Mouse (Mus musculus) kidney, postnatal 4 days (tissue): ENCODE data around the gene Pde4d.
A peak's percentile ranks its signal among the peaks of the same experiment; 100 is the strongest.

Source experiments
- DNase-seq, 2 experiments: peaks; one replicate each; pipeline ENCODE4 v3.0.0; 2021; ENCODE audit warnings: mixed read lengths in 2 of 2

The Pde4d gene

DNA sequence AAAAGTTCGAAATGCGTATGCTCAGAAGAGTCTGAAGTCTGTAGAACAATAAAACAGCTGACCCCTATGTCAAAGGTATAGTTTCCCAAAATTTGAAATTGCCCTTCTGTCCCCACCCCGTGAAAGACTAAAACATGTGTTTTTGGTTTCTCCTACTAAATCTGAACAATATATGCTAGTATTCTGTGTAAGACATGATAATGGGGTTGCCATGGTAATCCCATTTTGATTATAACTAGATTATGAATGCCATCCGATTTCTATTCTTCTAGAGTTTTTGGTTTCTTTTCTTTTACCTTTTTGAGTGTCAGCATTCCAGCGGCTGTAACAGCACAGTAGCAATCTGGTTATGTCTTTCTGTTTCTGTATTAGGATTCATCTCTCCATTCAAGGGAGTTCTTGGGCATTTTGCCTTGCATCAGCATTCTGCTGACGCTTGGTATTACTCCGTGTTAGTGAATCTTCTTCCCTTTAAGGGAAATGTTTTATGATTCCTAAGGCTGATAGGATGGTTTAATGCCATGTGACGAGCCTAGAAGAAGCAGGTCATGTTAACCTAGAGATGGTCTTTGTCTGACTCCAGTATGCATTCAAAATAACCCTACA, 1142.5 kb downstream of the Pde4d start:
- no peak for DNase-seq

- DNase-seq: no peak
These were observed 1150.0 kb downstream of the Pde4d start for GRCm38 (mm10) chr13:109599711-109600110.

DNA sequence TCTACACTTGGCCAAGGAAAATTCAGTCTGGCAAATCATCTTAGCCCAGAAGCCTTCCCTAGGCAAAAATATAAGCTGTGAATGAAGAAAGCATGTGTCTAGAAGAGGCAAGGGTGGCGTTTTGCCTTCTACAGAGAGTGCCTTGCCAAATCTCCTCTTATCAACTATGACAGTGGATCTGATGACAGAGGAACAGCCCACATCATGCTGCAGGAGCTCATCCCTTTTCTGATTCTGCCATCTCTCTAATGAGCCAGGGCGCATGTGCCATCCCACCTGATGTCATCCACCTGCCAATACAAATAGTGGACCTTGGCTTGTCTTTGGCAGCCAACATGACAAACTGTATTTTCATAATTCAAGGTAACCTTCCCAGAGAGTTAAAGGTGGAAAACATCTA, 1154.3 kb downstream of the Pde4d start:
- DNase-seq: no peak

- DNase-seq: no peak
These were observed 1155.4 kb downstream of the Pde4d start for GRCm38 (mm10) chr13:109605140-109605539.

DNA sequence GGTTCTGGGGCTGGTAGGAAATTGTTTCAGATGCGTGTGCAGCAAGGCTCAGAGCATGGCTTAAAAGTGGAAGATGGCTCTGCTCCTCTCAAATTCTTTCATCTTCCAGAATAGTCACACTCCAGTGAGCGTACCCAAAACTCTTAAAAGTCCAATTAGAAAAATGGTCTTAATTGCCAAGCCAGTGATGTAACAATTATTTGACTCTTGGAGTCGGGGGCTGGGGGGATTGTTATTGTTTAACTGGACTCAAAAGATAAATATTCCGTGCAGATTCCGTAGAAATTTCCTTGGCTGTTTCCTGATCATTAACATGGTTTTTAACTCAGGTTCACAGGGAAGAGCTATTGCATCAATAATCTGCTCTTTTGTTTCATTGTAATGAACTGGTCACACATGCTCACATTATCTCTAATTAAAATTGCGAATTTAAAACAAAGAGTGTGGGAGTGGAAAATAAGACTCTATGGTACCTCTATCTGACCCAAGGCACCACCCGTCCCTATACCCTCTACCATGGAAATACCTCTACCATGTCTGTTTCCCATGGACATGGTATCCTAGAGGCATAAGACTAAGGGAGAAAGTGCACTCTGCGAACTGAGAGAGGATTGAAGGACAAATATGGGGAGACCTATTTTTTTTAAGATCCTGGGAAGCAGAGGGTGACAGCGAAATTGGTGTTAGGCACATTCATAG, 1159.5 kb downstream of the Pde4d start:
- no peak for DNase-seq

- peak; percentile 63 to 74 for DNase-seq
These were observed 1160.0 kb downstream of the Pde4d start for GRCm38 (mm10) chr13:109609805-109610187.

GRCm38 (mm10) chr13:109610772-109611171, 1161.0 kb downstream of the Pde4d start:
- no peak for DNase-seq

DNA sequence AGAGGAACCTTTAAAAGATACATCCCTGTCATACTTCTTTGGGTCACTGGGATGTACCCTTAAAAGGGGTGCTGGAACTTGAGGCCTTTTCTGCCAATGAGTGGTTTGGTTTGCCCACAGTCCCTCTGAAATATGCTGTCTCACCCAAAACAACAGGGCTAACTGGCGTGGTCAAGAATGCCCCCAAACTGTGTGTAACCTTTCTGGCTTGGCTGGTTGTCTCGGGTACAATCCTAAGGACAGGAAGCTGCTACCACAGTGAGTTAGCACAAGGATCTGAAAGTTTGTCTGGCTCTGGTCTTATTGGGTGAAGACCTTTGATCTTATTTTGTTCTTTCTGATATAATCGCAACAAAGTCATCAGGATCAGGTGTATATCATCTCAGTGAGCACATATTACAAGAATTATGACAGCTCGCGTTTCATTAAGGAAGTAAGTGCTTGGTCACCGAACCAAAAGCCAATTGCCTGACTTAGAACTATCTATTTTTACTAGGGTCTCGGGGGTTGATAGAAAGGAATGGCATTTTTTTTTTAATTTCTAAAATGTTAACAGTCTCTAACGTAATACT, 1165.6 kb downstream of the Pde4d start:
- no peak for DNase-seq

GRCm38 (mm10) chr13:109615785-109616281, 1166.1 kb downstream of the Pde4d start:
- peak in 1 of 2 experiments; percentile 24 for DNase-seq

GRCm38 (mm10) chr13:109619158-109619657, 1169.5 kb downstream of the Pde4d start:
- no peak for DNase-seq

DNA sequence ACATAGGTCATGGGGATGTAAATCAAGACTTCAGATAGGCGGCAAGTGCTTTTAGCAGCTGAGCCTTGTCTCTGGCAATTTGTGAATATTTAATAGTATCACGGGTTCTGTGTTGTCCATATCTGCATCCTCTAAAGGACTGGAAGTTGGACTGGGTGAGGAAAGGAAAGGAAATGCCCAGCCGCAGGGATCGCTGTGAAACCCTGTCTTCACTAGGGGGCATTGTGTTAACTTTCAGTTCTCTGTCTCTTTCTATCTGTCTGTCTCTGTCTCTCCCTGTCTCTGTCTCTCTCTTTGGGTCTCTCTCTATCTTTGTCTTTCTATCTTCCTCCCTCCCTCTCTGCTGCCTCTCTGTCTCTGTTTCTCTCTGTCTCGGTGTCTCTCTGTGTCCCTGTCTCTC, 1172.5 kb downstream of the Pde4d start:
- DNase-seq: no peak

DNA sequence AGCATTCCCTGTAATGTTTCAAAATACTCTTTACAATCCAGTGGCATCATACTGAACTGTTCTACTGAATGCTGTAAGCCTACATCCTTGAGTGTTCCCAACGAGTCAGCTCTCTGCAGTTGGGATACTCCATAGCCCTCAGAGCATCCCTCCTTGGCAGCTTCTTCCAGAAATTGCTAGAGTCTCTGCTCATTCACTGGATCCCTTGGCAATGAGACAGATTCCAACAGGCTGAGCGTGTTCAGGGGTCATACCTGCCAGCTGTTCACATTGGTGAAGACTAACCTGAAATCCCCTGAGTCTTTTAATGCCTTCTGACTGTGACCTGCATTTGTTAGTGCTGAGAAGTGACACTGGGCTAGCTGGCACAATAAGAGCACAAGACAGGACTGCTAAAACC, 1173.5 kb downstream of the Pde4d start:
- DNase-seq: no peak

DNA sequence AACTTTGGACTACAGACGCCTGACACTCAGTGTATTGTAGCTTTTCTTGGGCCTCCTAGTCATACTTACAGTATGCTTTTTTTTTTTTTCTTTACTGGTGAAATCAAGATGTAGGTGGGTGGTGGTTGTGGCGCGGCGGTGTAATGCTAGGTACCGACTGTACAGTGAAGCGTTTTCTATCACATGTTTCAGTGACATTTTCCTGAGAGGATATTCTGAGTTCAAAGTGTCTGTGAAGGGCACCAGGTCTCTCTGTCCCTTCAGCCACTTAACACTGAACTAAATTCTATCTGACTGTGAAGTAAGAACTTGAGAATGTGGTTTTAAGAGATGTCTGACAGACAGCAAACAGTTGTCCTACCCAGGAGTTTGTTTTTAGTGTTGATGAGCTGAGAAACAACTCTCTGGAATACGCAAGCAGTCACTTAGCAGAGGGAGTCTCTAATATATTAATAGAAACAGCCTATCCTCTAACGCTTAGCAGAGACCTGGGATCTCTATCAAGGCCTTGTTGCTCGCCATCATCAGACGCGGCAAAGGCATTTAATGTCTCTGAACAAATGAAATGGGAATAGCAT, 1175.1 kb downstream of the Pde4d start:
- DNase-seq: no peak

GRCm38 (mm10) chr13:109625466-109626129, 1175.8 kb downstream of the Pde4d start:
- DNase-seq: no peak

GRCm38 (mm10) chr13:109627265-109627664, 1177.5 kb downstream of the Pde4d start:
- DNase-seq: no peak

GRCm38 (mm10) chr13:109628606-109629005, 1178.9 kb downstream of the Pde4d start:
- DNase-seq: no peak

GRCm38 (mm10) chr13:109629216-109629615, 1179.5 kb downstream of the Pde4d start:
- no peak for DNase-seq

GRCm38 (mm10) chr13:109631399-109632026, 1181.8 kb downstream of the Pde4d start:
- no peak for DNase-seq

DNA sequence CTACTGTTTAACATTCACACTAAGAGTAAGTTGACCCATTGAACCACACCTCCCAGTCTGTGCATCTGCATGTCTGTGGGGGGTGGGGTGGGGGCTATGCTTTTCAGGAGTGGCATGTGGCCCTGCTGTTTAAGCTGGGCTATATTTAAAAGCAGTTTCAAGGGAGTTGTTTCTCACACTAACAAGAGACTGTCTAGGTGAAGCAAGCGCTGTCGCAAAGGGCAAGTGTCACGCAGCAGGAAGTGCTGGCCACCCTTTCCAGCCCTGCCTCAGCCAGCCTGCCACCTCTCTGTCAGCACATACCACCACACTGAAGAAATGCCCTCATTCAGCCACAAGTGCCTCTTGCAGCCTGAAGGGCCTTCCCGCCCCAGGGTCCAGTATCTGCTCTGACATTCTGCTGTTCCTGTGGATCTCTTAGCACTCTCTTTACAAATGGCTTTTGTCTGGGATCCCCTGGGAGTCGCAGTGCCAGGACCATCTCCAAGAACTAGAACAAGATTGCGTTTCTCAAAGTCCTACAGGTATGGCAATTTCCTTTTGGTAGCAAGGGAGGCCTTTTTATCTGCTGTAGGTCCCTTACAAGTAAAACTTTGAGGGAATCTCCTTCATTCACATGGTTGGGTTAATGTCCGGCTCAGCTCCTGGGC, 1182.8 kb downstream of the Pde4d start:
- peak; percentile 19 to 46 for DNase-seq

DNA sequence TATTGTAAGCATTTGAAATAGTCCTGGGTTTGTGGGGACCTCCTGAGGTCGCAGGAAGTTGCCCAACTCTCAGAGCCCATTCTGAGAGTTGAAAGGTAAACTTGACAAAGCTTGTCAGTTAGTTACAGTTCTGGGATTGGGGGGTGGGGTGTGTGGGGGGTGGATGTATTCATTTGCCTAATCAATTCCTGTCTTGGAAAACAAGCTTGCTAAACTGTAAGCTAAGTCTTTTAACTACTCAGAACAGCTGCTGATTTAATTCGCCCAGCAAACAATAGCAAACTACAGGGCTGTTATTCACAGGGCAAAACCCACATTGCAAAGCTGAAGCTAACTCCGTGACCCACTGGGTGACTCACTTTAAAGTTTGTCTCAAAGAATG, 1183.3 kb downstream of the Pde4d start:
- no peak for DNase-seq

GRCm38 (mm10) chr13:109635901-109636520, 1186.3 kb downstream of the Pde4d start:
- no peak for DNase-seq

DNA sequence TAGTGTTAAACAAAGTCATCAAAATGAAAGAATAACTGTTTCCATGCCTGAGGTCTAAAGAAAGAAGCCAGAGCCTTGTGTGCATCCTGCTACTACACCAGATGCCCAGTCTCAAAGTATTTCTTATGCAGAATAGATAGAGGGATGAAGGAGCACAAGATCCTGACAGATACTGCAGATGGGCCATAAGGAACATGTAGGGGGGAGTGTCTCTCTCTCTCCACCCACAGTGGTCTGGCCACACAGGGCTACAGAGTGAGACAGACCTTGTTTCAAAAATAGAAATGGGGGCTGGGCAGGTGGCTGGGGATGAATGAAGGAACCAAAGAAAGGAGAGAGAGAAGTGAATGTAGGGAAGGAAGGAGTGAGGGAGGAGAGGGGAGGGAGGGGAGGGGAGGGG, 1188.5 kb downstream of the Pde4d start:
- DNase-seq: no peak
